Mouse (Mus musculus): ENCODE data around the gene Zfp160. TPM values are rescaled to one million over a fixed set of nuclear protein-coding genes. Genes with fewer than 3 reads are reported as not detected.
"Not testable (repeated sequence)": the region's sequence is repeated elsewhere in the genome, so short reads cannot be mapped to it uniquely, and the experiment has no call there.

Gene Zfp160
- polyA plus RNA-seq, 1 experiment from 2014 or later, result 17.7 TPM

GRCm38 (mm10) chr17:21053267-21053666 is 44.6 kb downstream of the Zfp160 start:
- 88% methylated on average over 2 of the region's 2 CpGs for WGBS
- no peak overlapping the region for H3K9ac ChIP-seq
- H3K27me3 ChIP-seq (replicated peaks), result no peaks in the 10 kb centered on the region
- H3K4me3 ChIP-seq, result no peak overlapping the region
- no peaks in the 10 kb centered on the region for H3K36me3 ChIP-seq (replicated peaks)
- no peaks in the 10 kb centered on the region for H3K4me1 ChIP-seq
- H3K4me2 ChIP-seq, result no peak overlapping the region
- no peak for ATAC-seq (replicated peaks)
- no peak overlapping the region for H3K27ac ChIP-seq
- no peaks in the 10 kb centered on the region for H3K9me3 ChIP-seq

GRCm38 (mm10) chr17:21055111-21055510 is 46.4 kb downstream of the Zfp160 start:
- H3K9me3 ChIP-seq; H3K4me3 ChIP-seq; H3K36me3 ChIP-seq (replicated peaks); H3K27me3 ChIP-seq (replicated peaks); H3K9ac ChIP-seq; H3K4me1 ChIP-seq; ATAC-seq (replicated peaks); H3K27ac ChIP-seq; H3K4me2 ChIP-seq: not testable (repeated sequence)
- 84% methylated on average over 1 of the region's 1 CpGs for WGBS

- Histone ChIP-seq H3K27ac (no peak overlapping the region), H3K4me2 (no peak overlapping the region), H3K36me3 (replicated peaks) (no peaks in the 10 kb centered on the region), H3K27me3 (replicated peaks) (no peaks in the 10 kb centered on the region), H3K4me3 (no peak overlapping the region), H3K9ac (no peak overlapping the region), H3K4me1 (no peaks in the 10 kb centered on the region), H3K9me3 (no peaks in the 10 kb centered on the region)
- WGBS, result 27% methylated on average over 1 of the region's 1 CpGs
- ATAC-seq (replicated peaks), result no peak
Observed at GRCm38 (mm10) chr17:21065501-21065900, 56.8 kb downstream of the Zfp160 start.

- Histone ChIP-seq H3K27ac (no peak overlapping the region), H3K27me3 (replicated peaks) (no peaks in the 10 kb centered on the region)
- no peak for ATAC-seq (replicated peaks)
Observed at GRCm38 (mm10) chr17:21067036-21067435, 58.3 kb downstream of the Zfp160 start.

GRCm38 (mm10) chr17:21069443-21069842 is 60.7 kb downstream of the Zfp160 start:
- H3K4me1 ChIP-seq; H3K4me2 ChIP-seq; H3K9me3 ChIP-seq; H3K4me3 ChIP-seq; H3K36me3 ChIP-seq (replicated peaks); H3K9ac ChIP-seq; H3K27ac ChIP-seq; H3K27me3 ChIP-seq (replicated peaks); ATAC-seq (replicated peaks): not testable (repeated sequence)
- no CpG with 5 or more reads among the region's 3 CpGs for WGBS

More at GRCm38 (mm10) chr17:21067036-21067435, 58.3 kb downstream of the Zfp160 start:
- H3K36me3 ChIP-seq (replicated peaks), result no peaks in the 10 kb centered on the region
- no peak overlapping the region for H3K4me3 ChIP-seq
- no peaks in the 10 kb centered on the region for H3K9me3 ChIP-seq
- no peak overlapping the region for H3K9ac ChIP-seq
- H3K4me1 ChIP-seq, result no peaks in the 10 kb centered on the region
- H3K4me2 ChIP-seq, result no peak overlapping the region

GRCm38 (mm10) chr17:21070971-21071370 is 62.3 kb downstream of the Zfp160 start:
- not testable (repeated sequence) for H3K4me2 ChIP-seq; H3K4me3 ChIP-seq; H3K36me3 ChIP-seq (replicated peaks); ATAC-seq (replicated peaks); H3K9me3 ChIP-seq; H3K27ac ChIP-seq; H3K9ac ChIP-seq; H3K4me1 ChIP-seq; H3K27me3 ChIP-seq (replicated peaks)
- 80% methylated on average over 2 of the region's 2 CpGs for WGBS

Other genes with a start within 250 kb of the Zfp160 start
- not detected in 2 replicates for gene Vmn1r228, start 222.7 kb upstream of the Zfp160 start, polyA plus RNA-seq (2015; fragmentation: Nextera tagmentation; extraction: Ambion mirVana)
- gene Vmn1r229, start 197.3 kb upstream of the Zfp160 start, polyA plus RNA-seq (2015; fragmentation: Nextera tagmentation; extraction: Ambion mirVana), result not detected in 2 replicates
- gene Vmn1r230, start 168.5 kb upstream of the Zfp160 start, polyA plus RNA-seq (2015; fragmentation: Nextera tagmentation; extraction: Ambion mirVana), result not detected in 2 replicates
- not detected in 2 replicates for gene Vmn1r231, start 103.8 kb upstream of the Zfp160 start, polyA plus RNA-seq (2015; fragmentation: Nextera tagmentation; extraction: Ambion mirVana)
- gene Vmn1r232, start 89.2 kb upstream of the Zfp160 start, polyA plus RNA-seq (2015; fragmentation: Nextera tagmentation; extraction: Ambion mirVana), result not detected in 2 replicates
- 786 and 809 TPM in 2 replicates for gene Ppp2r1a, start 63.6 kb upstream of the Zfp160 start, polyA plus RNA-seq (2015; fragmentation: Nextera tagmentation; extraction: Ambion mirVana)
- not detected in 2 replicates for gene Vmn1r233, start 12.4 kb upstream of the Zfp160 start, polyA plus RNA-seq (2015; fragmentation: Nextera tagmentation; extraction: Ambion mirVana)
- not detected in 2 replicates for gene Vmn1r234, start 217.2 kb downstream of the Zfp160 start, polyA plus RNA-seq (2015; fragmentation: Nextera tagmentation; extraction: Ambion mirVana)
- not detected in 2 replicates for gene Vmn1r235, start 247.5 kb downstream of the Zfp160 start, polyA plus RNA-seq (2015; fragmentation: Nextera tagmentation; extraction: Ambion mirVana)